Mouse (Mus musculus) intestine, embryonic 15.5 days (tissue): ENCODE measurements around the gene Olfr1224-ps1. TPM values are rescaled to one million over a fixed set of nuclear protein-coding genes. Genes with fewer than 3 reads are reported as not detected.
"Not testable (repeated sequence)": the region's sequence is repeated elsewhere in the genome, so short reads cannot be mapped to it uniquely, and the experiment has no call there.

Source experiments
- ATAC-seq: fragments of 200-750 bp; cut with Nextera tagmentation; 2 replicates; pipeline ENCODE4 v1.8.0; 2017; ENCODE audit warnings: moderate TSS enrichment, moderate library complexity
- H3K27ac ChIP-seq: fragments of 300-500 bp; sonication (generic); 2 replicates; pipeline ENCODE4 v1.5.1; 2015; ENCODE audit warnings: mild to moderate bottlenecking, inconsistent platforms
- H3K27me3 ChIP-seq: fragments of 300-500 bp; sonication (generic); replicated peaks from 2 replicates; pipeline ENCODE4 v1.6.1; 2015; ENCODE audit warnings: inconsistent platforms
- H3K36me3 ChIP-seq: fragments of 300-500 bp; sonication (generic); 2 replicates; pipeline ENCODE4 v1.6.1; 2015; ENCODE audit warnings: inconsistent platforms
- H3K4me1 ChIP-seq: fragments of 300-500 bp; sonication (generic); replicated peaks from 2 replicates; pipeline ENCODE4 v1.6.1; 2015; ENCODE audit warnings: inconsistent platforms
- H3K4me2 ChIP-seq: fragments of 300-500 bp; sonication (generic); replicated peaks from 2 replicates; pipeline ENCODE4 v1.6.1; 2015; ENCODE audit warnings: mild to moderate bottlenecking, inconsistent platforms
- H3K4me3 ChIP-seq: fragments of 300-500 bp; sonication (generic); replicated peaks from 2 replicates; pipeline ENCODE4 v1.5.1; 2015; ENCODE audit warnings: inconsistent platforms
- H3K9ac ChIP-seq: fragments of 300-500 bp; sonication (generic); 2 replicates; pipeline ENCODE4 v1.6.1; 2015; ENCODE audit warnings: inconsistent platforms
- H3K9me3 ChIP-seq: fragments of 300-500 bp; sonication (generic); 2 replicates; pipeline ENCODE4 v1.6.1; 2016; ENCODE audit warnings: inconsistent platforms
- WGBS: fragments of 180-500 bp; shearing (Covaris S2); methylation state at CpG from one replicate; pipeline ENCODE4 v1.1.7; 2015; 5-methylcytosine and 5-hydroxymethylcytosine counted together
- polyA plus RNA-seq: library from polyadenylated mRNA; unstranded; fragments of >200 nt; fragmentation: Nextera tagmentation; extraction: Ambion mirVana; gene quantifications from 2 replicates; pipeline ENCODE4 v1.2.1, GENCODE M21; 2015

Gene Olfr1224-ps1
- not detected in 2 replicates for polyA plus RNA-seq

DNA sequence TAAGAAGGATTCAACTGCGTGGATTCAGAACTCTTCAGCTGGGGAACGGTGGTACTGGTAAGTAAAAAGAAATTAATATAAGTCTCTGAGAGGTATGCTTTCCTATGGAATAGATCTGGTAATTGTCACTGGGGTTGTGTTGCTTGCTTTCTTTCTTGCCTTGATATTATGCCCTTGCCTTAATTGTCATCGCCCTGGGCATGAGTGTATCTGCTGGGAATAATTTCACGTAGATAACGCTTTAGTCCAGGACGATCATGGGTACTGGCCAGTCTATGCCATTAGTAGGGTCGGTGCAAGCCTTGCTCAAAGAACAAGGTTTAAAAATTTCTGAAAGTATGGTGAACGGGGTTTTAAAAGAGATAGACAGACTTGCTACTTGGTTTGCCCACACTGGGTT, at the start of gene Olfr1224-ps1:
Gene Olfr1224-ps1, minus strand, starts transcription at position 101 of the 400 bp plus-strand sequence.
- not testable (repeated sequence) for H3K4me3 ChIP-seq, H3K9ac ChIP-seq, H3K27me3 ChIP-seq, ATAC-seq, H3K9me3 ChIP-seq, H3K27ac ChIP-seq, H3K4me2 ChIP-seq, H3K36me3 ChIP-seq, H3K4me1 ChIP-seq
- 94% methylated on average over 8 of the region's 8 CpGs for WGBS

DNA sequence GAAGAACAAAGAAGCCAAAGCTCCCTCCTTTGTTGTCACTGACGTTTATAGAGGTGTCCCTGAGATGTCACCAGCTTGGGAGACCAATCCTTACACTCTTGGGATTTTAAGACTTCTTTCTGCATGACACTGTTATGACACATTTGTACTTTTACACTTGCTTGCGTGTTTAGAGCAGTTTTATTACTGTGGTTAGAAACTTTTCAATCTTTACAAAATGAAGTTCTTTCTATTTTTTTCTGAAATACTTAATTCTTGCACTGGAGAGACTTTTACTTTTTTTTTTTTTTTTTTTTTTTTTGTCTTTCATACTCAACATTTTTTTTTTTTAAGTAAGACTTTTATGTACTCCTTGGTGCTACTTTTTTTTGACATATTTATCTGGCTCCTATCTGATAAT, 36.1 kb upstream of the Olfr1224-ps1 start, which contains the start of gene Olfr1226:
Gene Olfr1226, minus strand, starts transcription at position 101 of the 400 bp plus-strand sequence.
- no peaks in the 10 kb centered on the region for H3K36me3 ChIP-seq
- WGBS, result 72% methylated on average over 2 of the region's 2 CpGs

DNA sequence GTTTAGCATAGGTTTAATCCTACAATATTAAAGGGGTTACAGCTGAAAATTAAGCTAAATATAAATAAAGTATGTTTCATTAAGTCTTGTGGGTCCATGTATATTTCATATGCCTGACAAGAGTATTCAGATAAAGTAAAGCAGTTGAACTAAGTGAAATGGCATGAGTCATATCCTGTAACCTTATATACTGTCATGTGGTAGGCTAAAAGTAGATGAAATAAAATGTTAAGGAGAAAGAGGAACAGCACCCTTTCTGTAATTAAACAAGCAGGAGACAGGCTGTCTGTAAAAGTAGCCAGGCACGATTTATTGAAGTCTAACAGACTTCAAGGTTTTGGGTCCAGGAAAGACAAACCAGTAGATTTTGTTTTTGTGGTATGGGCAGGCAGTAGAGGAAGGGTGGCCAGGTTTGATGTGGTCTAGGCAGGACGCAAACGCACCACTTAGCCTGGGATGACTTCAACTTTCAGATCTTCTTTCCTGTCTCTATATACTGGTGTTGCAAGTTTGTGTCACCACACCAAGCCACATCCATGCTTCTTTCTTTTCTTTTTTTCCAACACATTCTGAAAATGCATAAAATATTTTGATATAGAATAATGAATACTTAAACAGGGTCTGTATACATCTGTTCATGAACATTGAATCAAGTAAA, 32.6 kb upstream of the Olfr1224-ps1 start:
- Histone ChIP-seq H3K27ac (no peak overlapping the region), H3K4me1 (no peaks in the 10 kb centered on the region), H3K9ac (no peak overlapping the region), H3K9me3 (no peaks in the 10 kb centered on the region), H3K4me3 (no peak overlapping the region), H3K36me3 (no peaks in the 10 kb centered on the region), H3K4me2 (no peak overlapping the region), H3K27me3 (no peaks in the 10 kb centered on the region)
- ATAC-seq, result no peak
- WGBS, result 84% methylated on average over 3 of the region's 3 CpGs

More for the DNA sequence above, 36.1 kb upstream of the Olfr1224-ps1 start, which contains the start of gene Olfr1226:
- H3K4me1 ChIP-seq, result no peaks in the 10 kb centered on the region
- no peak for ATAC-seq
- H3K27ac ChIP-seq, result no peak within 1 kb of the TSS
- H3K4me2 ChIP-seq, result no peak within 1 kb of the TSS
- no peaks in the 10 kb centered on the region for H3K9me3 ChIP-seq
- H3K27me3 ChIP-seq, result no peaks in the 10 kb centered on the region
- no peak within 1 kb of the TSS for H3K4me3 ChIP-seq
- no peak within 1 kb of the TSS for H3K9ac ChIP-seq

DNA sequence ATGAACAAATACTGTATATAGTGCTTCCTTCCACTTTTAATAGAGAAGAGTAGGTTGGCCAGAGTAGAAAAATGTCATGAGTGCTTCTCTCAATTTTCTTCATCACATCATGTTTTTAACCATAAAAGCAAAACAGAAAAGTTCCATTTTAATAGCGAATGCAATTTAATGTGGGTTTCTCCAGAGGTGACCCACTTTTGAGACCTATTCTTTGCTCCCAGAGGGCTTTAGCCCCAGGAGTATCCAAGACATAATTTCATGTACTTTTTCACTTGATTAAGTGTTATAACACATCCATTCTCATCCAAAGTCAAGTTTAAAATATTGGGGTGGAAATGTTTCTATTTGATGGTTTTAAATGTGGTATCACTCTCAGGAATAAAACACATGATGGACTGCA, 10.7 kb upstream of the Olfr1224-ps1 start, which contains the start of gene Olfr1225:
Gene Olfr1225, minus strand, starts transcription at position 101 of the 400 bp plus-strand sequence.
- H3K9me3 ChIP-seq, result no peaks in the 10 kb centered on the region
- no peaks in the 10 kb centered on the region for H3K27me3 ChIP-seq
- H3K27ac ChIP-seq, result no peak within 1 kb of the TSS
- no peak within 1 kb of the TSS for H3K4me3 ChIP-seq
- no peak within 1 kb of the TSS for H3K4me2 ChIP-seq
- ATAC-seq, result no peak
- H3K4me1 ChIP-seq, result no peaks in the 10 kb centered on the region
- 91% methylated on average over 1 of the region's 1 CpGs for WGBS
- no peaks in the 10 kb centered on the region for H3K36me3 ChIP-seq
- no peak within 1 kb of the TSS for H3K9ac ChIP-seq

DNA sequence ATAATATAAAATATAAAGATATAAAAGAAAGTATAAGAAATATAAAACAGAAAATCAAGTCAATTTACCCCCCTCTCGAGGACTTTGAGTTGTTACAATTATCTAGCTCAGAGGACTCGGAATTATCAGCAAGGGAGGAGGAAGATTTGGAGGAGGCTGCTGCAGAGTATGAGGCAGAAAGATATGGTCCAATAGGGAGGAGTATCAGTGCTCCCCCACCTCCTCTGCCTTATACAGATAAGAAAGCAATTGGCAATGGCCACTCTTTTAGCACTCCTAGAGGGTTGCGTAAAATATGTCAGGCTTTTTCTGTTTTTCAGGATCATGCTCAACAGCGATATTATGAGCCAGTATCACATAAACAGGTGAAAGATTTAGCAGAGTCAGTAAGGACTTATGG, 820 bp upstream of the Olfr1224-ps1 start:
- H3K4me1 ChIP-seq, H3K4me2 ChIP-seq, ATAC-seq, H3K27ac ChIP-seq, H3K36me3 ChIP-seq, H3K9me3 ChIP-seq, H3K9ac ChIP-seq, H3K27me3 ChIP-seq, H3K4me3 ChIP-seq: not testable (repeated sequence)
- 88% methylated on average over 4 of the region's 4 CpGs for WGBS

DNA sequence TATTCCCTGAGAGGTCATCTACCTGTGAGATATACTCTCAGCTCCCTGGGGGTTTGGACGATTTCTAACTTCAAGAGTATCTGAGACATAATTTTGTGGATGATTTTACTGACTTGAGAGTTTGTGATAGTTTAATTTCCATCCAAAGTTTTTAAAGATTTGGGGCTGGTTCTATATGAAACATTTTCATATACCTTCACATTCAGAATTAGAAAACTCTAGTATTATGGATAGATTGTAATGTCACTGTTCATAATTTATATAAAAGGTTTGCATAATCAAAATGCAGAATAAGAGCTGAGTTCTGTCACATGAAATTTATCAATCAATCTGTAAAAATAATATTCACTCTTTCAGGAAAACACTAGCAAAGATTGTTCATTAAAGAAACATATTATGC, 12.4 kb downstream of the Olfr1224-ps1 start, which contains the start of gene Olfr1223:
Gene Olfr1223, minus strand, starts transcription at position 101 of the 400 bp plus-strand sequence.
- Histone ChIP-seq H3K27me3 (no peaks in the 10 kb centered on the region), H3K9ac (no peak within 1 kb of the TSS), H3K4me3 (no peak within 1 kb of the TSS), H3K4me1 (no peaks in the 10 kb centered on the region), H3K36me3 (no peaks in the 10 kb centered on the region), H3K27ac (no peak within 1 kb of the TSS), H3K4me2 (no peak within 1 kb of the TSS), H3K9me3 (no peaks in the 10 kb centered on the region)
- WGBS, result 72% methylated on average over 1 of the region's 1 CpGs
- no peak for ATAC-seq

DNA sequence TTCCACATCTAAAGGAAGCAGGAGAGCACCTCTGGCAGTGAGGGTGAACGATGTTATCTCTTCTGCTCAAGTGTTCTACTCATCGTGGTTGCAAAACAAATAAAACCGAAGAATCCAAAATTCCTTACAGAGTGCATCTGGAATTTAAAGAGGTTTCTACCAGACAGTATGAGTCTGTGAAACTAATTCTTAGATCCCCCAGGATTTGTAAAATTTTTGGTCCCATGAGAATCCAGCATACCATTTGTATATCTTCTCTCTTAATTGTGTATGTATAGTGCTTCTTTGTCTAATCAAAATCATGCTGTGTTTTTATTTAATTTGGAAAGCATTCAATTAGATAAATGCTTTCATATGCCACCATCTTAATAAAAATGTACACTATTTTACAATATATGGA, 30.9 kb downstream of the Olfr1224-ps1 start, which contains the start of gene Olfr1222:
Gene Olfr1222, minus strand, starts transcription at position 101 of the 400 bp plus-strand sequence.
- ATAC-seq, result no peak
- no peak within 1 kb of the TSS for H3K9ac ChIP-seq
- H3K4me1 ChIP-seq, result no peaks in the 10 kb centered on the region
- no peak within 1 kb of the TSS for H3K4me2 ChIP-seq
- 55% methylated on average over 3 of the region's 3 CpGs for WGBS
- H3K36me3 ChIP-seq, result no peaks in the 10 kb centered on the region
- no peaks in the 10 kb centered on the region for H3K27me3 ChIP-seq
- no peak within 1 kb of the TSS for H3K4me3 ChIP-seq
- no peak within 1 kb of the TSS for H3K27ac ChIP-seq
- H3K9me3 ChIP-seq, result no peaks in the 10 kb centered on the region

DNA sequence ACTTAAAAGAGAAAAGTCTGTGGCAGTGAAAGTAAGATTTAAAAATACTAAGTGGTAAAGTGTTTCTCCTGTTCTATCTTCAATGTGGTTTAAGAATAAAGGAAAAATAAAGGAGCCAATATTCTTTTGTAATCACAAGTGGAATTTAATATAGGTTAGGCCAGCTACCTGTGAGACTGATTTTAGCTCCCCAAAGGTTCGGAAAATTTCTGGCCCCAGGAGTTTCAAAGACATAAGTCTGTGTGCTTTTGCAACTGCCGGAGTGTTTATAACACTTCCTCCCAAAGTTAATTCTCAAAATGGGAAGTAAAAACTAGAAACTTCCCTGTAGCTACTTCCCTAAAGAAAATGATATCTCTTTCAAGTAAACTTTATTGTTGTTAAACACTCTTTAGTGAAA, 46.7 kb downstream of the Olfr1224-ps1 start, which contains the start of gene Olfr1221:
Gene Olfr1221, minus strand, starts transcription at position 101 of the 400 bp plus-strand sequence.
- Histone ChIP-seq H3K4me1 (no peaks in the 10 kb centered on the region), H3K36me3 (no peaks in the 10 kb centered on the region), H3K9ac (no peak within 1 kb of the TSS), H3K4me3 (no peak within 1 kb of the TSS), H3K9me3 (no peaks in the 10 kb centered on the region), H3K4me2 (no peak within 1 kb of the TSS), H3K27me3 (no peaks in the 10 kb centered on the region), H3K27ac (no peak within 1 kb of the TSS)
- ATAC-seq, result no peak
- WGBS, result 66% methylated on average over 2 of the region's 2 CpGs

DNA sequence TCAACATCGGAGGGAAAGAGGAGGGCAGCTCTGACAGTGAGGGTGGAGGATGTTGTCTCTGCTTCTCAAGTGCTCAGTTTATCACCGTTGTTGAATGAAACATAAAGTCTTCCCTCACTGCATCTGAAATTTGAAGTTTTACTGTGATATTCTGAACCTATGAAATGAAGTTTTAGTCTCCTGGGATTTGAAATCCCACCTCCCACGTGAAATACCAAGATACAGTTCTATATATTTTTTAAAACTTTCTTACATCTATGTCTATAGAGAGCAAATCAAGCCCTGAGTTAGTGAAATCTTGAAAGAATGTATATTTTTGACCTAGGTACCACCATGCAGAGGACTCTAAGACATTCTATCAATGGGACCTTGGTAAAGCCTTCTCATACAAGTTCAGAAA, 57.2 kb downstream of the Olfr1224-ps1 start, which contains the start of gene Olfr1220:
Gene Olfr1220, minus strand, starts transcription at position 101 of the 400 bp plus-strand sequence.
- Histone ChIP-seq H3K27me3 (no peaks in the 10 kb centered on the region), H3K9ac (no peak within 1 kb of the TSS), H3K4me2 (no peak within 1 kb of the TSS), H3K36me3 (no peaks in the 10 kb centered on the region), H3K27ac (no peak within 1 kb of the TSS), H3K4me1 (no peaks in the 10 kb centered on the region), H3K4me3 (no peak within 1 kb of the TSS), H3K9me3 (no peaks in the 10 kb centered on the region)
- ATAC-seq, result no peak
- WGBS, result 67% methylated on average over 3 of the region's 3 CpGs

DNA sequence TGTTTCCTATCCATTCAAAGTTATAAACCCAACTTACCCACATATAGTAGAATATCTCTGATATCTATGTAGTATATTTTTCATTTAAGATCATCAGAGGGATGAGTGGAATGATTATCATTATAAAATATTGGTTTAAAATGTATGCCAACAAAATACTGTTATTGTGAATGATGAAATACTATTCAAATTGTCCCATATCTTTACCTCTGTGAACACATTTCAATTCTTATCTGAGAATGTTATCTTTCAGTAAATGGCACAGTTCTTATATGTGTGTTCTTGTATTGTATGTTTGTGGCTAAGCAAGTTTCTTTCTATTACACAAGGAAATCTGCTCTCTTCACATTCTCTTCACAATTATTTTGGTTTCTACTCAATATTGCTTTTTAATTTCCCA, 58.2 kb downstream of the Olfr1224-ps1 start:
- no peak overlapping the region for H3K4me2 ChIP-seq
- H3K27ac ChIP-seq, result no peak overlapping the region
- H3K4me3 ChIP-seq, result no peak overlapping the region
- ATAC-seq, result no peak
- H3K9ac ChIP-seq, result no peak overlapping the region
- no peaks in the 10 kb centered on the region for H3K4me1 ChIP-seq
- H3K36me3 ChIP-seq, result no peaks in the 10 kb centered on the region
- no peaks in the 10 kb centered on the region for H3K27me3 ChIP-seq
- H3K9me3 ChIP-seq, result no peaks in the 10 kb centered on the region

Other genes starting within 250 kb of the Olfr1224-ps1 start
- not detected in 2 replicates for gene Olfr1209, start 248.9 kb downstream of the Olfr1224-ps1 start, polyA plus RNA-seq
- not detected in 2 replicates for gene Olfr1211, start 226.0 kb downstream of the Olfr1224-ps1 start, polyA plus RNA-seq
- gene Olfr1212, start 210.1 kb downstream of the Olfr1224-ps1 start, polyA plus RNA-seq, result not detected in 2 replicates
- not detected in 2 replicates for gene Gm13762, start 183.8 kb downstream of the Olfr1224-ps1 start, polyA plus RNA-seq
- not detected in 2 replicates for gene Olfr1214, start 171.4 kb downstream of the Olfr1224-ps1 start, polyA plus RNA-seq
- not detected in 2 replicates for gene Olfr1215, start 157.1 kb downstream of the Olfr1224-ps1 start, polyA plus RNA-seq
- gene Olfr1216, start 145.8 kb downstream of the Olfr1224-ps1 start, polyA plus RNA-seq, result not detected in 2 replicates
- not detected in 2 replicates for gene Olfr1217, start 132.0 kb downstream of the Olfr1224-ps1 start, polyA plus RNA-seq
- not detected in 2 replicates for gene Olfr1218, start 102.9 kb downstream of the Olfr1224-ps1 start, polyA plus RNA-seq
- gene Olfr1219, start 80.6 kb downstream of the Olfr1224-ps1 start, polyA plus RNA-seq, result not detected in 2 replicates
- not detected in 2 replicates for gene Olfr1220, start 57.3 kb downstream of the Olfr1224-ps1 start, polyA plus RNA-seq
- not detected in 2 replicates for gene Olfr1221, start 46.8 kb downstream of the Olfr1224-ps1 start, polyA plus RNA-seq
- gene Olfr1222, start 31.0 kb downstream of the Olfr1224-ps1 start, polyA plus RNA-seq, result not detected in 2 replicates
- gene Olfr1223, start 12.5 kb downstream of the Olfr1224-ps1 start, polyA plus RNA-seq, result not detected in 2 replicates
- gene Olfr1225, start 10.6 kb upstream of the Olfr1224-ps1 start, polyA plus RNA-seq, result not detected in 2 replicates
- gene Olfr1226, start 36.0 kb upstream of the Olfr1224-ps1 start, polyA plus RNA-seq, result not detected in 2 replicates
- gene Olfr1228, start 90.0 kb upstream of the Olfr1224-ps1 start, polyA plus RNA-seq, result not detected in 2 replicates
- gene Olfr1229, start 123.9 kb upstream of the Olfr1224-ps1 start, polyA plus RNA-seq, result not detected in 2 replicates
- not detected in 2 replicates for gene Olfr1230, start 133.2 kb upstream of the Olfr1224-ps1 start, polyA plus RNA-seq
- not detected in 2 replicates for gene Olfr1231, start 143.0 kb upstream of the Olfr1224-ps1 start, polyA plus RNA-seq
- gene Olfr1232, start 165.6 kb upstream of the Olfr1224-ps1 start, polyA plus RNA-seq, result not detected in 2 replicates
- not detected in 2 replicates for gene Olfr1233, start 178.3 kb upstream of the Olfr1224-ps1 start, polyA plus RNA-seq
- gene Olfr1234, start 200.8 kb upstream of the Olfr1224-ps1 start, polyA plus RNA-seq, result not detected in 2 replicates
- not detected in 2 replicates for gene Olfr1238, start 245.6 kb upstream of the Olfr1224-ps1 start, polyA plus RNA-seq